Mouse (Mus musculus) heart, embryonic 12.5 days (tissue): Measurements from ENCODE around the gene Kdm2a. TPM values are rescaled to one million over a fixed set of nuclear protein-coding genes. Genes with fewer than 3 reads are reported as not detected.

Experiments used
- ATAC-seq: fragments of 200-750 bp; cut with Nextera tagmentation; 2 replicates; pipeline ENCODE4 v1.8.0; 2017; ENCODE audit warnings: moderate TSS enrichment, moderate library complexity; ENCODE audit not compliant: insufficient number of reproducible peaks, low FRiP score
- H3K27ac ChIP-seq: fragments of 300-500 bp; sonication (generic); 2 replicates; pipeline ENCODE4 v1.5.1; 2016; ENCODE audit warnings: mild to moderate bottlenecking, moderate library complexity; ENCODE audit not compliant: poor library complexity, severe bottlenecking
- H3K27me3 ChIP-seq: fragments of 300-500 bp; sonication (generic); replicated peaks from 2 replicates; pipeline ENCODE4 v1.6.1; 2016; ENCODE audit warnings: mild to moderate bottlenecking, moderate library complexity
- H3K36me3 ChIP-seq: fragments of 300-500 bp; sonication (generic); 2 replicates; pipeline ENCODE4 v1.6.1; 2016; ENCODE audit warnings: mild to moderate bottlenecking, moderate library complexity
- H3K4me1 ChIP-seq: fragments of 300-500 bp; sonication (generic); replicated peaks from 2 replicates; pipeline ENCODE4 v1.6.1; 2016; ENCODE audit warnings: mild to moderate bottlenecking
- H3K4me2 ChIP-seq: fragments of 300-500 bp; sonication (generic); 2 replicates; pipeline ENCODE4 v1.6.1; 2016; ENCODE audit warnings: mild to moderate bottlenecking, moderate library complexity
- H3K4me3 ChIP-seq: fragments of 300-500 bp; sonication (generic); 2 replicates; pipeline ENCODE4 v1.5.1; 2016; ENCODE audit warnings: mild to moderate bottlenecking
- H3K9ac ChIP-seq: fragments of 300-500 bp; sonication (generic); 2 replicates; pipeline ENCODE4 v1.6.1; 2016; ENCODE audit warnings: mild to moderate bottlenecking, moderate library complexity
- H3K9me3 ChIP-seq: fragments of 300-500 bp; sonication (generic); replicated peaks from 2 replicates; pipeline ENCODE4 v1.6.1; 2016; ENCODE audit warnings: mild to moderate bottlenecking, moderate library complexity
- WGBS: fragments of 180-500 bp; shearing (Covaris S2); methylation state at CpG from one replicate; pipeline ENCODE4 v1.1.7; 2016; 5-methylcytosine and 5-hydroxymethylcytosine counted together
- polyA plus RNA-seq: library from polyadenylated mRNA; unstranded; fragments of >200 nt; fragmentation: Nextera tagmentation; extraction: Ambion mirVana; gene quantifications from 2 replicates; pipeline ENCODE4 v1.2.1, GENCODE M21; 2016

Kdm2a gene
- 50.9 and 57.7 TPM in 2 replicates for polyA plus RNA-seq

DNA sequence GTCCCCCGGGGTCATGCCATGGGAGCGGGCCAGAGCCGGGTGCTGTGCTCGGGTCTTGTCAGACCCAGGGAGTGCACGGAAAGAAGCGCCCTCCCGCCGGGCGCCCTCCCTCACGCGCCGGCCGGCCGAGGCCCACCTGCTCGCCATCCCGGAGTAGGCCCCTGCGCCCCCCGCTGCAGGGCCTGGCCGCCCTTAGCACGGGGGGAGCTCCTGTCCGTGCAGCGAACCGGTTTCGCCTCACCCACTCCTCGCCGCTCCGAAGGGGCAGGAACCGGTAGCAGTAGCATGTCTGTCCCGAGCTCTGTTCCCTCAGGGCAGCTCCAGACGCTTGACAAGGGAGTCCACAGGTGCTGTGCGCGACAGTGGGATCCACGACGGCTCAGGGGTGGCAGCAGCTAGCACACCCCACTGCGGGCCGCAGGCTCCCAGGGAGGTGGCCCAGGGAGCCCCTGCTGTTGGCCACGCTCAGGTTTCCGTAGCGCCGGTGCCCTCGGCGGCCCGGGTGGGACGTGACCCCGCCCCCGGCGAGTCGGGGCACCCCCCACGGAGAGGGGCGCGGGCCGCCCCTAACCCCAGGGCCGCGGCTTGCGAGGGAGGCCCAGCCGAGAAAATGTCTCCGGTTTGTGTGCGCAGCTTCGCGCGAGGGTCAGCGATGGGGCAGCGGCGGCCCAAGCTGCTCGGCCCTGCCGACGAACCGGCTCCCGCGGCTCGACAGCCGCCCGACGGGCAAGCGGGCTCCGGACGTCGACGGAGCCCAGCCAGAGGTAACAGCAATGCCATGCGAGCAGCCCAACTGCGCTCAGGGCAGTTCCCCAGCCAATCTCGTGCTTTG lies at the start of gene Kdm2a:
Gene Kdm2a (minus strand): TSS at position 488 of the 832 bp plus-strand sequence.
- no peaks in the 10 kb centered on the region for H3K27me3 ChIP-seq
- peaks cover 11% of the 10 kb centered on the region for H3K4me1 ChIP-seq
- WGBS: under 1% methylated on average over 82 of the region's 82 CpGs
- peak; percentile 37 for ATAC-seq
- peak within 1 kb of the TSS; percentile 84 for H3K4me3 ChIP-seq
- H3K9ac ChIP-seq: peak within 1 kb of the TSS; percentile 85
- H3K27ac ChIP-seq: peak within 1 kb of the TSS; percentile 87
- peak within 1 kb of the TSS; percentile 85 for H3K4me2 ChIP-seq
- H3K36me3 ChIP-seq: peaks cover 5% of the 10 kb centered on the region
- H3K9me3 ChIP-seq: no peaks in the 10 kb centered on the region

- no peaks in the 10 kb centered on the region for H3K27me3 ChIP-seq
- H3K4me3 ChIP-seq: no peak overlapping the region
- 0 out of 2 replicates have a peak, but pooled peaks cover under 1% of the 10 kb centered on the region for H3K4me1 ChIP-seq
- H3K4me2 ChIP-seq: no peak overlapping the region
- no peak overlapping the region for H3K9ac ChIP-seq
- H3K36me3 ChIP-seq: peaks cover 9% of the 10 kb centered on the region; the same call in 1 of the 2 replicates
- no peak for ATAC-seq
- no peak overlapping the region for H3K27ac ChIP-seq
- H3K9me3 ChIP-seq: no peaks in the 10 kb centered on the region; the same call in 1 of the 2 replicates
- WGBS: 82% methylated on average over 9 of the region's 9 CpGs
Measured at GRCm38 (mm10) chr19:4447445-4447844, 49.4 kb upstream of the Kdm2a start.

GRCm38 (mm10) chr19:4446661-4447420 lies 48.8 kb upstream of the Kdm2a start:
- H3K4me1 ChIP-seq: peaks cover 6% of the 10 kb centered on the region
- H3K9me3 ChIP-seq: no peaks in the 10 kb centered on the region; the same call in 1 of the 2 replicates
- H3K27me3 ChIP-seq: no peaks in the 10 kb centered on the region
- no peak for ATAC-seq
- no peak overlapping the region for H3K4me2 ChIP-seq
- H3K9ac ChIP-seq: no peak overlapping the region
- no peak overlapping the region for H3K27ac ChIP-seq
- 86% methylated on average over 8 of the region's 8 CpGs for WGBS
- H3K36me3 ChIP-seq: peaks cover 9% of the 10 kb centered on the region; the same call in 1 of the 2 replicates
- H3K4me3 ChIP-seq: no peak overlapping the region

DNA sequence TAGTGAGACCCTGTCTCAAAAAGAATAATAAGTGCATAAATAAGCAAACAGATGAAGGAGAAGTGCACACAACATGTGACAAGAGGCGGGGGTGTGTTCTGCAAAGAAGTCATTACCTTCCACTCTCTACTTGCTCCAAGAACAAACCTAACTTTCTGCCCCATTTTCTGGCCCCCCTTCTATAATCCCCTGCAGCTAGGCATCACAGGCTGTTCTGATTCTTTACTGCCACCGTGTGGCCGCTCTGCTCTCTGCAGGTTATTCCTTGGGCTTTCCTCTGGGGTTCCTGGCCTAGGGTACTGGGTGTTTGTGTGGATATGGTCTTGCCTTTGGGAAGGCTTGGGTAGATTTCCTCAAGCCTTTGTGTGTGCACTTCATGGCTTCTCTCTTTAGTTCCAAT lies 44.3 kb upstream of the Kdm2a start:
- 9% methylated on average over 3 of the region's 3 CpGs for WGBS
- Histone ChIP-seq H3K9me3 (no peaks in the 10 kb centered on the region; the same call in 1 of the 2 replicates), H3K4me1 (peaks cover 40% of the 10 kb centered on the region), H3K36me3 (peaks cover 6% of the 10 kb centered on the region; the same call in 1 of the 2 replicates), H3K9ac (no peak overlapping the region), H3K27ac (0 out of 2 replicates have a peak overlapping the region, but pooled peaks have one; percentile 35), H3K27me3 (no peaks in the 10 kb centered on the region), H3K4me2 (no peak overlapping the region), H3K4me3 (no peak overlapping the region)
- no peak for ATAC-seq

GRCm38 (mm10) chr19:4441621-4442161 lies 43.6 kb upstream of the Kdm2a start:
- Histone ChIP-seq H3K9me3 (no peaks in the 10 kb centered on the region; the same call in 1 of the 2 replicates), H3K9ac (no peak overlapping the region), H3K36me3 (peaks cover 6% of the 10 kb centered on the region; the same call in 1 of the 2 replicates), H3K4me2 (peak overlapping the region; percentile 7; the same call in 1 of the 2 replicates), H3K27ac (0 out of 2 replicates have a peak overlapping the region, but pooled peaks have one; percentile 35), H3K27me3 (no peaks in the 10 kb centered on the region), H3K4me1 (peaks cover 40% of the 10 kb centered on the region), H3K4me3 (no peak overlapping the region)
- 0 out of 2 replicates have a peak, but pooled peaks have one; percentile 30 for ATAC-seq
- WGBS: 34% methylated on average over 10 of the region's 10 CpGs

DNA sequence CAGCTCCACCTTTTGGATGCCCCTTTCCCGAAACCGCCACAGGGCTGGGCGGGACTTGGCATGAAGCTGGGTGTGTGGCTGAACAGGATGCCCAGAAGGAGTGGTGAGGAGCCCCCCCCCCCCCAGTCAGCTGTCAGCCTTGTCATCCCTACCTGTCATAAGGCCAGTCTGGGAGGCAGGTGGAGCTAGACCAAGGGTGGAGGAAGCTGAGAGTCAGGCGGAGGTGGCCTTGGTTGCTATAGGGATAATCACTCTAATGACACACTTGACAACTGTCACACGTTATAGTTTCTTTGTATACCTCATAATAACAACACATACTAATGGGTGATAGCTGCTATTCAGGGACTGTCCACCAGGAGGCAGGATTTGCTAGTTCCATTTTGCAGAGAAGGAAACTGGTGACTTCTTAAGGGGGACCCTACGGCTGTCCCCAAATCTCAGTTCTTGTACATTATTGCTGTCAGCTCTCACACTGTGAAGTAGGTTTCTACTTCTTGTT lies 43.1 kb upstream of the Kdm2a start:
- no peak overlapping the region for H3K27ac ChIP-seq
- ATAC-seq: no peak; the same call in 1 of the 2 replicates

GRCm38 (mm10) chr19:4440222-4440621 lies 42.1 kb upstream of the Kdm2a start:
- peaks cover 49% of the 10 kb centered on the region for H3K4me1 ChIP-seq
- H3K27me3 ChIP-seq: no peaks in the 10 kb centered on the region
- H3K27ac ChIP-seq: no peak overlapping the region
- H3K9me3 ChIP-seq: no peaks in the 10 kb centered on the region; the same call in 1 of the 2 replicates
- H3K9ac ChIP-seq: 0 out of 2 replicates have a peak overlapping the region, but pooled peaks have one; percentile 87
- no peak for ATAC-seq
- peak overlapping the region; percentile 89 for H3K4me2 ChIP-seq
- H3K36me3 ChIP-seq: peaks cover 6% of the 10 kb centered on the region
- peak overlapping the region; percentile 87 for H3K4me3 ChIP-seq
- WGBS: 10% methylated on average over 8 of the region's 8 CpGs

More for the DNA sequence above, 43.1 kb upstream of the Kdm2a start:
- WGBS: 22% methylated on average over 6 of the region's 6 CpGs
- H3K4me3 ChIP-seq: no peak overlapping the region
- H3K27me3 ChIP-seq: no peaks in the 10 kb centered on the region
- H3K9ac ChIP-seq: no peak overlapping the region
- H3K9me3 ChIP-seq: no peaks in the 10 kb centered on the region; the same call in 1 of the 2 replicates
- H3K36me3 ChIP-seq: peaks cover 6% of the 10 kb centered on the region; the same call in 1 of the 2 replicates
- peak overlapping the region; percentile 89; the same call in 1 of the 2 replicates for H3K4me2 ChIP-seq
- H3K4me1 ChIP-seq: peaks cover 46% of the 10 kb centered on the region

GRCm38 (mm10) chr19:4439161-4439801 lies 41.2 kb upstream of the Kdm2a start, which contains the start of gene Rhod:
Rhod (minus strand) TSS chr19:4439432.
- WGBS: under 1% methylated on average over 50 of the region's 51 CpGs
- Histone ChIP-seq H3K27ac (peak within 1 kb of the TSS; percentile 26), H3K36me3 (peaks cover 8% of the 10 kb centered on the region), H3K9ac (peak within 1 kb of the TSS; percentile 87), H3K4me3 (peak within 1 kb of the TSS; percentile 87), H3K9me3 (no peaks in the 10 kb centered on the region; the same call in 1 of the 2 replicates), H3K27me3 (no peaks in the 10 kb centered on the region), H3K4me1 (peaks cover 49% of the 10 kb centered on the region), H3K4me2 (peak within 1 kb of the TSS; percentile 89)
- peak; percentile 58 for ATAC-seq

DNA sequence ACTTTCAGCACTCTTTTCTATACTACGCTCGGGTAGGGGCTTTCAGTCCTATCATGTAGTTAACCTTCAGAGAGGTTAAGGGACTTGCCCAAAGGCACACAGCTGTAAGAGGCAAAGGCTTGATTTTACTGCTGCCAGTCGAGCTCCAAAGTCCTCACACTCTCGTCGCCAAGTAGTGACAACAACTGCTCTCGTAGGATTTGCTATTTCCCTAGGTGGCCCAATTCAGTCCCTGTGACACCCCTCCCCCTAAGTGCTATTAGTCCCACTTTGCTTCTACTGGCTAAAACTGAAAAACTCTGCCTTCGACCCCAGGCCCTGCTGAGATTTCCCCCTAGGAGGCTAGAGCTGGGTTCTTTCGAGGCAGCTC lies 40.7 kb upstream of the Kdm2a start:
- peaks cover 8% of the 10 kb centered on the region for H3K36me3 ChIP-seq
- peak overlapping the region; percentile 87 for H3K4me3 ChIP-seq
- peaks cover 49% of the 10 kb centered on the region for H3K4me1 ChIP-seq
- H3K9me3 ChIP-seq: no peaks in the 10 kb centered on the region; the same call in 1 of the 2 replicates
- peak overlapping the region; percentile 87 for H3K9ac ChIP-seq
- H3K4me2 ChIP-seq: peak overlapping the region; percentile 89
- no peak for ATAC-seq
- peak overlapping the region; percentile 26 for H3K27ac ChIP-seq
- 4% methylated on average over 8 of the region's 8 CpGs for WGBS
- H3K27me3 ChIP-seq: no peaks in the 10 kb centered on the region

DNA sequence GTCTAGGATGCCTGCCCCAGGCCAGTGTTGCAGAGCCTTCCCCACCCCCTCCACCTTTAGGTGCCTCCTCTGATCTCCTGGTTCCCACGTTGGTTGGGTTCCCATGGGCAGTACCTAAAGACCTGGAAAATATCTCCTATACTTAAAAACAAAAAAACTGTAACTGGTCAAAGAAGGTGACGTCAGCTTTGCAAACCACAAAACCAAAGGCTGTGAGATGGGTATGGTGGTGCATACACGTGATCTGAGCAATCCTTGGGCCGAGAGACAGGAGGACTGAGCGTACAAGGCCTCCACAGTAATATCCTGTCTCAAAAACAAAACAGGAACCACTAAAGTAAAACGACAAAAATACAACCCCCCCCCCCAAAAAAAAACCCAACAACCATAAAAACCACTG lies 39.8 kb upstream of the Kdm2a start:
- peaks cover 49% of the 10 kb centered on the region for H3K4me1 ChIP-seq
- H3K4me2 ChIP-seq: peak overlapping the region; percentile 89
- H3K36me3 ChIP-seq: peaks cover 8% of the 10 kb centered on the region
- no peak overlapping the region for H3K27ac ChIP-seq
- WGBS: 71% methylated on average over 6 of the region's 6 CpGs
- no peaks in the 10 kb centered on the region for H3K27me3 ChIP-seq
- 0 out of 2 replicates have a peak overlapping the region, but pooled peaks have one; percentile 87 for H3K9ac ChIP-seq
- H3K4me3 ChIP-seq: no peak overlapping the region
- H3K9me3 ChIP-seq: no peaks in the 10 kb centered on the region
- ATAC-seq: no peak
